Mouse (Mus musculus) myocyte (in vitro differentiated cells): Measurements from ENCODE around the gene Tcirg1. TPM values are rescaled to one million over a fixed set of nuclear protein-coding genes. Genes with fewer than 3 reads are reported as not detected.

ENCODE experiments used
- H3K27me3 ChIP-seq: one replicate; pipeline ENCODE4 v1.6.1; 2011; ENCODE audit not compliant: control insufficient read depth, insufficient read depth, insufficient read length
- H3K36me3 ChIP-seq: one replicate; pipeline ENCODE4 v1.6.1; 2011; ENCODE audit not compliant: control insufficient read depth, insufficient read depth
- H3K4me2 ChIP-seq: one replicate; pipeline ENCODE4 v1.6.1; 2011; ENCODE audit warnings: low read depth, control low read depth
- H3K4me3 ChIP-seq: one replicate; pipeline ENCODE4 v1.5.1; 2011; ENCODE audit warnings: mild to moderate bottlenecking, control low read depth, moderate library complexity
- H3K79me2 ChIP-seq: one replicate; pipeline ENCODE4 v1.6.1; 2011; ENCODE audit not compliant: control insufficient read depth, insufficient read depth
- H3ac ChIP-seq: one replicate; pipeline ENCODE4 v1.6.1; 2011; ENCODE audit not compliant: control insufficient read depth, insufficient read length
- CEBPB ChIP-seq: IDR thresholded peaks from 2 replicates; pipeline ENCODE4 v1.6.1; 2011; ENCODE audit warnings: mild to moderate bottlenecking, moderate library complexity; ENCODE audit not compliant: poor library complexity, insufficient read depth, severe bottlenecking
- E2F4 ChIP-seq: IDR thresholded peaks from one replicate; pipeline ENCODE4 v1.6.1; 2011; ENCODE audit warnings: mild to moderate bottlenecking, control low read depth, moderate library complexity; ENCODE audit not compliant: insufficient read depth
- MAX ChIP-seq: IDR thresholded peaks from one replicate; pipeline ENCODE4 v1.6.1; 2011; ENCODE audit warnings: low read depth, mild to moderate bottlenecking, control low read depth
- MYOD1 ChIP-seq, 3 experiments: IDR thresholded peaks; one replicate each; pipeline ENCODE4 v1.6.1; 2011; ENCODE audit warnings: control low read depth in 2 of 3, low read depth in 2 of 3, mild to moderate bottlenecking in 2 of 3, moderate library complexity in 1 of 3; ENCODE audit not compliant: insufficient read length in 2 of 3, control insufficient read depth in 1 of 3
- MYOG ChIP-seq, 3 experiments: IDR thresholded peaks; one replicate each; pipeline ENCODE4 v1.6.1; 2011; ENCODE audit warnings: control low read depth in 2 of 3, low read depth in 2 of 3, mild to moderate bottlenecking in 2 of 3; ENCODE audit not compliant: insufficient read length in 2 of 3, control insufficient read depth in 1 of 3, insufficient read depth in 1 of 3
- POLR2A ChIP-seq: IDR thresholded peaks from one replicate; pipeline ENCODE4 v1.6.1; 2011; ENCODE audit warnings: low read depth, mild to moderate bottlenecking, control low read depth, moderate library complexity; ENCODE audit not compliant: insufficient read length
- POLR2AphosphoS2 ChIP-seq: IDR thresholded peaks from one replicate; pipeline ENCODE4 v1.6.1; 2011; ENCODE audit warnings: low read depth, control low read depth; ENCODE audit not compliant: insufficient read length
- REST ChIP-seq: IDR thresholded peaks from one replicate; pipeline ENCODE4 v1.6.1; 2011; ENCODE audit warnings: mild to moderate bottlenecking, control low read depth, moderate library complexity; ENCODE audit not compliant: insufficient read depth, insufficient read length
- SRF ChIP-seq: IDR thresholded peaks from one replicate; pipeline ENCODE4 v1.6.1; 2011; ENCODE audit warnings: low read depth; ENCODE audit not compliant: control insufficient read depth, insufficient read length
- TCF12 ChIP-seq: IDR thresholded peaks from one replicate; pipeline ENCODE4 v1.6.1; 2011; ENCODE audit warnings: mild to moderate bottlenecking, control low read depth; ENCODE audit not compliant: poor library complexity, insufficient read depth, severe bottlenecking
- TCF3 ChIP-seq: IDR thresholded peaks from one replicate; pipeline ENCODE4 v1.6.1; 2011; ENCODE audit warnings: low read depth, control low read depth; ENCODE audit not compliant: insufficient read length
- USF1 ChIP-seq: IDR thresholded peaks from one replicate; pipeline ENCODE4 v1.6.1; 2011; ENCODE audit warnings: low read depth, mild to moderate bottlenecking, control low read depth, moderate library complexity
- polyA plus RNA-seq: library from polyadenylated mRNA; unstranded; fragments of >200 nt; fragmentation: generic; extraction: Trizol; gene quantifications from one replicate; pipeline ENCODE4 v1.2.1, GENCODE M21; 2012; ENCODE audit warnings: missing spikeins

Tcirg1 gene
- polyA plus RNA-seq, 1 experiment: 50.9 TPM

DNA sequence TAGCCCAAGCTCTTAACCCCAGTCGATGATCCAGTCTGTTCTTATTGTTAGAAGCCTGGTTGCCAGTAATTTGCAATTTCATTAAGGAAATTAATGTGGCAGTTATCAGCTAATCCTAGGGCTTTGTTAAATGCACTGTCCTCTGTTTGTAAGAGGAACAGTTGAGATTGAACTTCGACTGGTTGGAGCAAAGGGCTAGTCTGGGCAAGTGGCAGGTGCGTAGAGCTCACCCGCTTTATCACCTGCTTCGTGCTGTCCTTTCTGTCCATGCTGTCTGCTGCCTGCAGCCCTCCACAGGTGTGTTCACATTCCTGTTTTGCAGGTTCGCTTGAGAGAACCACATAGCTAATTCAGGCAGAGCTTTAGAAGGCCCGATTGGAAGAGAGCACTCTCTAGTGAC lies 31.9 kb downstream of the Tcirg1 start:
- Histone ChIP-seq H3K4me3 (no peak overlapping the region), H3ac (no peak overlapping the region), H3K27me3 (no peaks in the 10 kb centered on the region), H3K36me3 (peaks cover 15% of the 10 kb centered on the region), H3K79me2 (peaks cover 84% of the 10 kb centered on the region), H3K4me2 (no peak overlapping the region)
- TF ChIP-seq USF1 (no peak), SRF (no peak), CEBPB (no peak), TCF12 (no peak), REST (no peak), E2F4 (no peak), POLR2AphosphoS2 (no peak), TCF3 (no peak), MYOD1 (IDR thresholded peaks at IDR 0.05; ENCODE audit: control insufficient read depth in 1 of 3, insufficient read length in 2 of 3, low read depth in 2 of 3) (no peak), MAX (no peak), POLR2A (no peak), MYOG (IDR thresholded peaks at IDR 0.05; ENCODE audit: control insufficient read depth in 1 of 3, insufficient read depth in 1 of 3, insufficient read length in 2 of 3, low read depth in 2 of 3) (no peak)

DNA sequence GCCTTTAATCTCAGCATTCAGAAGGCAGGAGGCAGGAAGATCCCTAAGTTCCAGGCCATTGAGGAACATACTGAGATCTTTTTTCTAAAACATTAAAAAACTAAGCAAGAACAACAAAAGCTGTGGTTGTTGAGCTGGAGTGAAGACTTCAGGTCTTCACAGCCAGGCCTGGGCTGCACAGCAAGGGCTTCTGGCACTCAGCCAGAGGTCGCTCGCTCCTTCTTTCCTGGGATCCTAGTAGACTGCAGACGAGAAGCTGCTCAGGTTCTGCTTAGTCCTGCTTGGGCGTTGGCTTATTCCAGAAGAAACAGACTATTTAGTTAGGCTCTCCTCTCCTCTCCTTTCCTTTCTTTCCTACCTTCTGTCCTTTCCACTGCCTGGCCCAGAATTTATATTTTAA lies 34.6 kb downstream of the Tcirg1 start:
- Histone ChIP-seq H3ac (no peak overlapping the region), H3K79me2 (peaks cover 82% of the 10 kb centered on the region), H3K4me3 (no peak overlapping the region), H3K4me2 (no peak overlapping the region), H3K27me3 (no peaks in the 10 kb centered on the region), H3K36me3 (peaks cover 23% of the 10 kb centered on the region)
- no peak for TF ChIP-seq TCF3
- TF ChIP-seq POLR2AphosphoS2: no peak
- TF ChIP-seq TCF12: no peak
- no peak for TF ChIP-seq MYOG (IDR thresholded peaks at IDR 0.05; ENCODE audit: control insufficient read depth in 1 of 3, insufficient read depth in 1 of 3, insufficient read length in 2 of 3, low read depth in 2 of 3)
- TF ChIP-seq MYOD1 (IDR thresholded peaks at IDR 0.05; ENCODE audit: control insufficient read depth in 1 of 3, insufficient read length in 2 of 3, low read depth in 2 of 3): no peak
- TF ChIP-seq REST: no peak
- TF ChIP-seq POLR2A: no peak
- TF ChIP-seq USF1: no peak
- no peak for TF ChIP-seq MAX
- no peak for TF ChIP-seq SRF
- TF ChIP-seq CEBPB: no peak
- TF ChIP-seq E2F4: no peak

DNA sequence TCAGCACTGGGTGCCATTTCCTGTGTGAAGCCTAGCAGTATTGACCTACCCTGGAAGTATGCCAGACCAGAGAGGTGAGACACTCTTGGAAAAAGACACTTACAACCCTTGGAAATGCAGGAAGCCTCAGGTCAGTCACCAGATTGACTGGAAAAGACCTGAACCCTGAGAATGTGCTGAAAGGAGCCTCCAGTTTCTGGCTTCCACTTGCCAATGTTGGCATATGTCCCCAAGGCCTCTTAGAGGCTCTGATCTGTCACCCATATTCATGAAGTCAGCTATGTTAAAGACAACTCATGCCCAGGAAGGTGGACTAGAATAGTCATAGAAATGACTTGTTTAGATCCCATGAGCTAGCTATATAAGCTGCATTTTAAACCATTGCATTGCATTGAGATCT lies 35.5 kb downstream of the Tcirg1 start:
- H3K4me2 ChIP-seq: no peak overlapping the region
- peaks cover 26% of the 10 kb centered on the region for H3K36me3 ChIP-seq
- H3ac ChIP-seq: no peak overlapping the region
- no peak for TF ChIP-seq USF1
- TF ChIP-seq MAX: no peak
- no peak for TF ChIP-seq REST
- no peak for TF ChIP-seq TCF3
- no peak for TF ChIP-seq SRF
- no peak for TF ChIP-seq POLR2A
- TF ChIP-seq MYOG (IDR thresholded peaks at IDR 0.05; ENCODE audit: control insufficient read depth in 1 of 3, insufficient read depth in 1 of 3, insufficient read length in 2 of 3, low read depth in 2 of 3): no peak
- TF ChIP-seq CEBPB: no peak
- TF ChIP-seq MYOD1 (IDR thresholded peaks at IDR 0.05; ENCODE audit: control insufficient read depth in 1 of 3, insufficient read length in 2 of 3, low read depth in 2 of 3): no peak
- no peak for TF ChIP-seq E2F4
- TF ChIP-seq POLR2AphosphoS2: no peak
- no peak for TF ChIP-seq TCF12
- H3K27me3 ChIP-seq: no peaks in the 10 kb centered on the region
- no peak overlapping the region for H3K4me3 ChIP-seq
- H3K79me2 ChIP-seq: peaks cover 86% of the 10 kb centered on the region

DNA sequence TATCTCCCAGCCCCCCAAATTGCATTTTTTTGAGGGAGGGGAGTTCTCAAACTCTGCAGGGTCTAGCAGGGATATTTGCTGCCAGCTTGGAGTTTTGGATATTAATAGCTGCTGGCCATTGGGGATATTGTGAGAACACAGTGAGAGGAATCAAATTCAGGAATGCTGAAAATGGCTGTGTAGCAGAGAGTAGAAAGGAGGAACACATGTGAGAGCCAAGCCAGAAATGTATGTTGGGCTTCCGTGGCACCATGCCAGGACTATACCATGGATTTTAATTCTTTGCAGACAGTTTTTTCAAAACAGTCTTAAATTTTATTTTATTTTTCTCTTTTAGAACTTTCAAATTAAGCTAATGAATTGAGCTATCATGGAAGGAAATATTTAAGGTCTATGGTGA lies 38.6 kb downstream of the Tcirg1 start:
- TF ChIP-seq POLR2A (no peak), CEBPB (no peak), POLR2AphosphoS2 (no peak), TCF12 (no peak), MYOD1 (IDR thresholded peaks at IDR 0.05; ENCODE audit: control insufficient read depth in 1 of 3, insufficient read length in 2 of 3, low read depth in 2 of 3) (no peak), E2F4 (no peak), MAX (no peak), TCF3 (no peak), REST (no peak), USF1 (no peak)
- Histone ChIP-seq H3K4me2 (no peak overlapping the region), H3K4me3 (no peak overlapping the region), H3ac (no peak overlapping the region), H3K27me3 (no peaks in the 10 kb centered on the region), H3K79me2 (peaks cover 96% of the 10 kb centered on the region), H3K36me3 (peaks cover 41% of the 10 kb centered on the region)
